Mouse (Mus musculus) olfactory bulb, adult 2 months (tissue): Measurements from ENCODE around the gene Bcorl1.

Experiments used
- CTCF ChIP-seq: fragments of 200-500 bp; IDR thresholded peaks from 2 replicates; pipeline ENCODE4 v1.5.1; 2012; ENCODE audit warnings: low read depth, mild to moderate bottlenecking, low read length, moderate library complexity; ENCODE audit not compliant: insufficient read depth
- POLR2A ChIP-seq: fragments of 200-500 bp; IDR thresholded peaks from 2 replicates; pipeline ENCODE4 v1.6.1; 2012; ENCODE audit warnings: mild to moderate bottlenecking, low read depth, low read length, moderate library complexity; ENCODE audit not compliant: insufficient read depth

GRCm38 (mm10) chrX:48365836-48366577, 24.8 kb downstream of the Bcorl1 start:
- TF ChIP-seq POLR2A: no peak
- TF ChIP-seq CTCF: no peak
